Mouse (Mus musculus) CD4-positive, CD25-positive, alpha-beta regulatory T cell, adult 4 months (primary cell): ENCODE results near the gene Wipf3. TPM values are rescaled to one million over a fixed set of nuclear protein-coding genes. Genes with fewer than 3 reads are reported as not detected.

Experiments used
- ATAC-seq: one replicate; pipeline ENCODE4 v1.8.0; 2017
- polyA plus RNA-seq, 2 experiments: library from polyadenylated mRNA; unstranded; fragments of 100-300 nt; shearing (Covaris generic); gene quantifications; one replicate each; pipeline ENCODE4 v1.2.1; 2017

The Wipf3 gene
- polyA plus RNA-seq, 2 experiments from 2014 or later: not detected

DNA sequence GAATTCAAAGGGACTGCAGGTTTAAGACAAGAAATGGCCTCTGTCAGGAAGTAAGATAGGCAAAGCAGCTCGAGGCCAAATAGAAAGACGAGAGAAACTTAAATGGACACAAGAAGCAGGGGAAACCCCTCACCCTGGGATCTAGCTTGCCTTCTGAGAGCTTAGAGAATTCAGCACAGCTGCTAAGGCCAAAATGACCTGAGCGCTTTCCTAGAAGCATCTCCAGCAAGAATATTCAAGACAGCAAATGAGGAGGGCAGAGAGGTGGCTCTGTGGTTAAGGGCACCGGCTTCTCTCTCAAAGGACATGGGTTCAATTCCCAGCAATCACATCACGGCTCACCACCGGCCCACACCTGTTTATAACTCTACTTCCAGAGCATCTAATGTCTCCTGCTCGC is 107.7 kb downstream of the Wipf3 start:
- no peak for ATAC-seq

DNA sequence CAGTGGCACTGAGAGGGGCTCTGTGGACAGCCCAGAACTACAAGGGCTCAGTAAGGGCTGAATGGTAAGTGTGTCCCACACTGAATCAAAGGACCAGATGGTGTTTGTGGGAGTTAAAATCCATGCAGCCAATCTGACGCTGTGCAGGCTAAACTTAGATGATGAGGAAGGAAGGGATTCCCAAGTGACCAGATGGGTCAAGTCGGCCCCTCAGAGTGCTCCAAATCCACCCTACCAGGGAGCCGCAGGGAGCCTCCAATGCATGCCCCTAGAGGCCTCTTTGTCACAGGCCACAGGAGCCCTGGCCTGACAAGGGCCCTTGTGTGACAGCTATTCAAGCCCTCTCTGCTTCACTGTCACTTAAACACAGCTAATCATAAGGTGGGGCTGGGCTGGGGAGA is 109.4 kb downstream of the Wipf3 start:
- no peak for ATAC-seq

GRCm38 (mm10) chr6:54539396-54539795 is 110.0 kb downstream of the Wipf3 start:
- no peak for ATAC-seq

GRCm38 (mm10) chr6:54540252-54540887 is 111.0 kb downstream of the Wipf3 start:
- no peak for ATAC-seq

- ATAC-seq: no peak
Measured at GRCm38 (mm10) chr6:54542836-54543235, 113.4 kb downstream of the Wipf3 start.

- no peak for ATAC-seq
Measured at GRCm38 (mm10) chr6:54543646-54544045, 114.2 kb downstream of the Wipf3 start.

GRCm38 (mm10) chr6:54548314-54549019 is 119.1 kb downstream of the Wipf3 start:
- no peak for ATAC-seq

DNA sequence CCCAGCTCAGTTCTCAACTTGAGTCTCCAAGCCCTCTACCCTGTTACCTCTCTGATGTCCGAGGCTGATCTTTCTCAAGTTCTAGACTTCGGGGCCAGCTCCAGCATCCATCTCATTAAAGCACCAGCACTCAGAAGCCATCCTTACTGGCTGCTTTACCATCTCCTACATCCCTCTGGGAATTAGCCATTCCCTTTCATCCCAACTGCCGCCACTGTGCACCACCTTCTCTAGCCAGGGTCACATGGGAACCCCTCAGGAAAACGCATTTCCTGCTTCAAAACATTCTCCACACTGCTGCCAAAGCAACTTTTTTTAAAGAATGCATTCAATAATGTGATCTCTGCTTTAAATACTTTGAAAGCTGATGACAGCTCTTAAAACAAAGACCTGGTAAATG is 119.9 kb downstream of the Wipf3 start:
- ATAC-seq: no peak

GRCm38 (mm10) chr6:54550801-54551323 is 121.5 kb downstream of the Wipf3 start:
- no peak for ATAC-seq

DNA sequence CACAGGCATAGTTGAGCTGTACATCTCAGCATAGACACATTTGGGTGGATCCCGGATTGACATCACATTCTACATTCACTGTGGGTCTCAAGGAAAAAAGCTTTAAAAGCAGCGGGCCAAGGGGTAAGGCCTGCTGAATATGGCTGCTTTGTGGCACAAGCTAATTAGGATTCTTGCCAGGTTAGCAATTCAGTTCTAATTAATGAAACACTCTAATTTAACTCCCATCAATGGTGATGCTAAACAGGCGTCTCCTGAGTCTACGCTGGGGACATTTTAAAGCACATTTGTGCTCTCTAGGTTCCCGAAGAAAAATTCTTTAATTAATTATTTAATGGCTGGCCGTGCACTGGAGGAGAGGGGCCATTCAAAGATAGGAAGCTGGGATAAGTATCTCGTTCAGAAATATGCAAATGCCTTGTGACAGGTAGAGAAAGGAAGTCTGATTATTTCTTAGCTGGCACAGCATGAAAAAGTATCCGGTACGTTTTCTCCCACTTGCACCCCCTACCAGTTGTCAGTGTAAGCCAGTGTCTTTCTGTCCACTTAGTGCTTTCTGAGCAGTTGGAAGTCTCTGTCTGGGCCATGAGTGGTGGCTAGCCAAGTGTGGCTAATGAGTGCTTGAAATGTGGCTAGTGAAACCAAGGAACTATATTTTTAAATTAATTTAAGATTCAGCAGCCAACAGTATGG is 123.5 kb downstream of the Wipf3 start:
- ATAC-seq: no peak

Other genes with a start within 250 kb of the Wipf3 start
- gene Prr15, start 103.8 kb upstream of the Wipf3 start, polyA plus RNA-seq: under 1 TPM in 1 of 2 experiments, not detected in 1; 0.56 TPM
- gene Scrn1, start 136.9 kb downstream of the Wipf3 start, polyA plus RNA-seq: under 1 TPM in 1 of 2 experiments, not detected in 1; 0.22 TPM
- under 1 TPM; 0.67 to 0.73 TPM for gene Plekha8, start 165.5 kb downstream of the Wipf3 start, polyA plus RNA-seq
- not detected for gene Fkbp14, start 167.7 kb downstream of the Wipf3 start, polyA plus RNA-seq